Mouse (Mus musculus) forebrain, embryonic 13.5 days (tissue): ENCODE data around the gene Ptpn7. TPM values are rescaled to one million over a fixed set of nuclear protein-coding genes. Genes with fewer than 3 reads are reported as not detected.

ENCODE experiments used
- ATAC-seq: fragments of 200-750 bp; cut with Nextera tagmentation; 2 replicates; pipeline ENCODE4 v1.8.0; 2017
- H3K27ac ChIP-seq: fragments of 300-500 bp; sonication (generic); 2 replicates; pipeline ENCODE4 v1.5.1; 2015; ENCODE audit warnings: inconsistent platforms, mild to moderate bottlenecking, moderate library complexity
- H3K27me3 ChIP-seq: fragments of 300-500 bp; sonication (generic); 2 replicates; pipeline ENCODE4 v1.6.1; 2015; ENCODE audit warnings: mild to moderate bottlenecking, inconsistent platforms
- H3K36me3 ChIP-seq: fragments of 300-500 bp; sonication (generic); 2 replicates; pipeline ENCODE4 v1.6.1; 2015; ENCODE audit warnings: mild to moderate bottlenecking, inconsistent platforms; ENCODE audit not compliant: poor library complexity, severe bottlenecking
- H3K4me1 ChIP-seq: fragments of 300-500 bp; sonication (generic); 2 replicates; pipeline ENCODE4 v1.6.1; 2015; ENCODE audit warnings: inconsistent platforms
- H3K4me2 ChIP-seq: fragments of 300-500 bp; sonication (generic); 2 replicates; pipeline ENCODE4 v1.6.1; 2015; ENCODE audit warnings: inconsistent platforms, mild to moderate bottlenecking, moderate library complexity
- H3K4me3 ChIP-seq: fragments of 300-500 bp; sonication (generic); 2 replicates; pipeline ENCODE4 v1.5.1; 2015; ENCODE audit warnings: mild to moderate bottlenecking, inconsistent platforms
- H3K9ac ChIP-seq: fragments of 300-500 bp; sonication (generic); 2 replicates; pipeline ENCODE4 v1.6.1; 2015; ENCODE audit warnings: mild to moderate bottlenecking, inconsistent platforms
- H3K9me3 ChIP-seq: fragments of 300-500 bp; sonication (generic); replicated peaks from 2 replicates; pipeline ENCODE4 v1.6.1; 2016; ENCODE audit warnings: inconsistent platforms
- WGBS: fragments of 180-500 bp; shearing (Covaris S2); methylation state at CpG from one replicate; pipeline ENCODE4 v1.1.7; 2015; 5-methylcytosine and 5-hydroxymethylcytosine counted together
- polyA plus RNA-seq: library from polyadenylated mRNA; unstranded; fragments of >200 nt; fragmentation: Nextera tagmentation; extraction: Ambion mirVana; gene quantifications from 2 replicates; pipeline ENCODE4 v1.2.1, GENCODE M21; 2015

Gene Ptpn7
- polyA plus RNA-seq, 1 experiment from 2014 or later = 0.34 TPM

DNA sequence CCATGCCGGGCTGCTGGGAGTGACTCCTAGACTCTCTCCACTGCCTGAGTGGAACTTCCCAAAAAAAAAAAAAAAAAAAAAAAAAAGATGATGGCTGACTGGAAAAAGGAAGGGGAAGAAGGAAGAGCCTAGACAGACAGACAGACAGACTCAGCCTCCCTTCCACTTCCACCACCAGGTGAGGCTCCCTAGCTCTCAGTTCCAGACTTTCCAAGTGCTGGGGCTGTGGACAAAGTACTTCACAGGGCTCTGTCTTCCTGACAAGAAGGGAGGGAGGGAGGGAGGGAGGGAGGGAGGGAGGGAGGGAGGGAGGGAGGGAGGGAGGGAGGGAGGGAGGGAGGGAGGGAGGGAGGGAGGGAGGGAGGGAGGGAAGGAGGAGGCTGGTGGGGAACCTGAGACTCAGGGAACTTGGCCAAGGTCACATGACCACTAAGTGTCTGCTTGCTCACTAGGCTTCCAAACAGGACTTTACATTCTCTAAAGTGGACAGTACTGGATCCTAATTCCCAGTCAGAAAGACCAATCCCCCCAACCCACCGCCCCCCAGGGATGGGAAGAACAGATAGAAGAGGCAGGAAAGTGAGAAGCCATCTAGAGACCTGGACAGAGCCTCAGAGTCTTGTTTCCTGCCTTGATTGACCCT, 2.0 kb upstream of the Ptpn7 start:
- Histone ChIP-seq H3K9me3 (no peaks in the 10 kb centered on the region), H3K4me3 (no peak overlapping the region), H3K4me1 (peaks cover 6% of the 10 kb centered on the region; the same call in 1 of the 2 replicates), H3K9ac (no peak overlapping the region), H3K36me3 (no peaks in the 10 kb centered on the region), H3K27me3 (peaks cover 17% of the 10 kb centered on the region), H3K4me2 (no peak overlapping the region), H3K27ac (no peak overlapping the region)
- ATAC-seq = no peak
- WGBS = 80% methylated on average over 2 of the region's 2 CpGs

DNA sequence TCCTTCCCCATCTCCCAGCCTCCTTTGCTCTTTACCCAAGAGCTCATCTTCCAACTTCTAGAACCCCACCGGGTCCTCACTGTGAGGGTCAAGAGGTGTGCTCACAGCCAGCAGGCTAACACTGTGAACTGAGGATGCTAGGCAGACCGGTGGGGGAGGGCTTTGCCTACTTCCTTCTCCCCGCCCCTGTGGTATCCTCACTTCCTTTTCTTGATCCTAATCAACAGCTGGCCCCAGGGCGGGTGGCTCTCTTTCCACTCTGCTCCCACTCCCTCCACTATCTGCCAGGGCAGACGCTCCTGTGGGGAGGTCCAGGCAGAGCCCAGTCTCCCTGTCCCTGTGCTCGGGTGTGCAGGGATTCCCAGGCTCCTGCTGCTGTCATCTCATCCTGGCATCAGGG, 1.5 kb upstream of the Ptpn7 start:
- H3K27ac ChIP-seq = no peak overlapping the region
- no peaks in the 10 kb centered on the region for H3K36me3 ChIP-seq
- peaks cover 14% of the 10 kb centered on the region for H3K27me3 ChIP-seq

DNA sequence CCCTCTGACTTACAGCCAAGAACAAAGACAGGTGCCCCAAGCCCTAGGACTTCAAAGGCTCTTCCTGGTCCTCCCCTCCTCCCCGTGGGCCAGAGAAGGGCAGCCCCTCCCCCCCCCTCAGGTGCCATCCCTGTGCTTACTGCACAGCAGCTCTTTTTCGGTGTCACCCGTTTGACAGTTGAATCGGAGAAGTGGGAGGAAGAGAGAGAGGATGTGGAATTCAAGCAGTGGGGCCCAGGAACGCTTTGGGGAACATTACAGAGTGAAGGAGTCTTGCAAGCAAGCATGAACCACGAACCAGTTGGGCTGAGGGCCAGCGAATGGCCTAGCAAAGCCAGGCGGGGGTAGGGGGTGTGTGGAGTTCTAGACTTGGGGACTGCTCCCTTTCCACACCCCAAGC, 940 bp upstream of the Ptpn7 start:
- Histone ChIP-seq H3K4me3 (no peak overlapping the region), H3K4me2 (no peak overlapping the region), H3K9ac (no peak overlapping the region), H3K27ac (no peak overlapping the region), H3K36me3 (no peaks in the 10 kb centered on the region), H3K27me3 (peaks cover 14% of the 10 kb centered on the region), H3K9me3 (no peaks in the 10 kb centered on the region), H3K4me1 (no peaks in the 10 kb centered on the region)
- no peak for ATAC-seq
- WGBS = 69% methylated on average over 8 of the region's 8 CpGs

More for the DNA sequence above, 1.5 kb upstream of the Ptpn7 start:
- no peaks in the 10 kb centered on the region for H3K9me3 ChIP-seq
- 40% methylated on average over 6 of the region's 6 CpGs for WGBS
- no peak overlapping the region for H3K9ac ChIP-seq
- no peak overlapping the region for H3K4me3 ChIP-seq
- H3K4me1 ChIP-seq = peaks cover 3% of the 10 kb centered on the region; the same call in 1 of the 2 replicates
- ATAC-seq = no peak
- no peak overlapping the region for H3K4me2 ChIP-seq

DNA sequence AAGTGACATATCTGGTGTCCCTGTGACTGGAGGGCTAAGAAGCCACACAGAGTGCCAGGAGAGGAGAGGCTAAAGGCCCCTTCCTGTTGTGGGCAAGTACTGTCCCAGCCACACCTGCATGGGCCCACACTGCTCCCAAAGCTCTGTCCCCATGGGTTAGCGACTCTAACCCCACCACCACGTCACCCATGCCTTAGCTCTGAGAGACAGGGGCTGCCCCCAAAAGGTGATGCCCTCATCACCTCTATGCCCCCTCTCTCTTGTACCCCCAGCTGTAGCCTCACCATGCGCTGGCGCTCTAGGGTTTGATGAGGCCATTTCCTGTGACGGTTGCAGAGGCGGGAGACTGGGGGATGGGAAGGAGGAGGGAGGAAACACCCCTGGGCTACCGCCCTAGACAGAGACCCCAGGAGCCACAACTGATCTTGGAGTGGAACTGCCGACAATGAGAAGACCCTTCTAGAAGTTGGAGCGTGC, 431 bp downstream of the Ptpn7 start:
- H3K27me3 ChIP-seq = peaks cover 12% of the 10 kb centered on the region
- H3K36me3 ChIP-seq = no peaks in the 10 kb centered on the region
- H3K4me1 ChIP-seq = no peaks in the 10 kb centered on the region
- H3K4me3 ChIP-seq = no peak overlapping the region
- no peaks in the 10 kb centered on the region for H3K9me3 ChIP-seq
- WGBS = 85% methylated on average over 9 of the region's 9 CpGs
- no peak for ATAC-seq
- no peak overlapping the region for H3K4me2 ChIP-seq
- H3K27ac ChIP-seq = no peak overlapping the region
- H3K9ac ChIP-seq = no peak overlapping the region

DNA sequence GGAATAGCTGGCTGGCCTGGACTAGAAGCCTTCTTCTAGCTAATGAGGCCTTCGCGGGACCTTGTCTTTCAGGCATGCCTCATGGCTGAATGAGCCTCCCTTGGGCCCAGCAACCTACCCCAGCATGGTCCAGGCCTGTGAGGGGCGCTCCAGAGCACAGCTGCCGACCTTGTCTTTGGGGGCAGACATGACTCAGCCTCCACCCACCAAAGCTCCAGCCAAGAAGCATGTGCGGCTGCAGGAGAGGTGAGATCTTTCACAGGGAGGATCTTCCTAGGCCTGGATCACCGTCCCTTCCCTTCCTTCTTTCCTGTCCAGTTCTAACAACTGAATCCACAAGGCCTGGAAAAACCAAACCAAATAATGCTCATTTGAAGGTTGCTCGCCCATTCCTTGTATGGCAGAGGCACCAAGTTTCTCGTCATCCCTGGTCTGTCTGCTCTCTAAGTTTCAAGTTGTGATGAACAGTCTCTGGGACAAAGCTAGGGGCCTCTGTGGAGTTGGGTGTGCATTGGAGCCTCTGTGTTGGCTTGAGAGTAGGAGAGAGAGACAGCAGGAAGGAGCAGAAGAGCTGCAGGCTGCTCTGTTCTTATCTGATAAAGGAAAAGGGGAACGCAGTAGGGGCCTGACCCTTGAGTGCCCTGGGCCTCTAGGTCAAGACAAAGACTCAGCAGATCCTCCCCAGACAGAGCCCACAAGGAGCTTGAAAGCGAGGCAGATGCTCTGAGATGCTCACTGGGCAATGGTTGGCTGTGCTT, 1.4 kb downstream of the Ptpn7 start:
- no peak for ATAC-seq
- Histone ChIP-seq H3K4me1 (no peaks in the 10 kb centered on the region), H3K36me3 (no peaks in the 10 kb centered on the region), H3K27me3 (peaks cover 10% of the 10 kb centered on the region), H3K27ac (no peak overlapping the region), H3K4me3 (no peak overlapping the region), H3K4me2 (no peak overlapping the region), H3K9ac (no peak overlapping the region), H3K9me3 (no peaks in the 10 kb centered on the region)
- 84% methylated on average over 10 of the region's 10 CpGs for WGBS

DNA sequence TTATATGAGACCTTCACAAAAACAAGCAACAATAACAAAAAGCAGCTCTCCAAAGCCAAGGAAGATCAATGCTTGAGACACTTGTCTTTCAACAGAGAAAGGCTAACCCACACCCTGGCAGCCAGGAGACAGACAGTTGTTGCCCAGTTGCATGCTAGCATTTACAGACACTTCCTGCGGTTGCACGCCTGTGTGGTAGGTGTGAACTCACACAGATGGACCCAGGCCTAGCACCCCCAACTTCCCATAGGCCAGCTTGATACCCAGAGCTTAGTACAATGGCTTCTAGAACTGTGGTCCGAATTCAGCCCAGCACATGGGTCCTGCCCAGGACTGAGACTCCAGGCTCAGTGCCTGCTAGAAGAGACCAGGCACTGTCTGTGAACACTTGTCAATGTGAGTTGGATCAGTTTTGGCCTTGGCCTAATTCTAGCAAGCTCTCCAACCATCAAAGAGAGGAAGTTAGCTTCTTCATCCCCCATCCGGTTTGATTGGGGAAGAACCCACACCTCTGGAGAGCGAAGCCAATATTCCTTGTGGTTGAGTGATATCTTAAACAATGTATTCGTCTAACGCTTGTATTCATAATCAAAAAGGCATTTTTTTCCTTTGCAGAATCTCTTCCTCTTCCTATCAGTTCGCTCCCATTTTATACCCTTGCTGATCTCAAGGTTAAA, 2.7 kb downstream of the Ptpn7 start:
- WGBS = 86% methylated on average over 8 of the region's 8 CpGs
- no peak overlapping the region for H3K4me2 ChIP-seq
- H3K27me3 ChIP-seq = no peaks in the 10 kb centered on the region
- H3K9ac ChIP-seq = no peak overlapping the region
- no peak overlapping the region for H3K4me3 ChIP-seq
- no peaks in the 10 kb centered on the region for H3K36me3 ChIP-seq
- no peaks in the 10 kb centered on the region for H3K4me1 ChIP-seq
- no peaks in the 10 kb centered on the region for H3K9me3 ChIP-seq
- ATAC-seq = no peak
- no peak overlapping the region for H3K27ac ChIP-seq

DNA sequence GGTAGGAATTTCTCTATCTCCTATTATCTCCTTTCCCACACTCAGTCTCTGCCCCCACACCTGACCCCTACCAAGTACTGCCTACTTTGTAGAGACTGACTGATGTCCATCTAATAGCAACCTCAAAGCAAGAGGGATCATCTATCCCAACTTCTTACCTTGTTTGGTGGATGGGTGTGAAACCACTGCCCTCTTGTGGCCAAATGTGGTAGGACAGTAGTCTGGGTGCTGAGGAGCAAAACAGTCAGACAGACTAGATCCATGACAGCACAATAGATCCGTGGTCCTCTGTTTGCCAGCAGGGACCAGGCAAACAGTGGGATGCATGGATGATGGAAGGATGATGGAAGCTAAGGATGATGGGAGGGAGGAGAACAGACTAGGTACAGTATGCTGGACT, 4.0 kb downstream of the Ptpn7 start:
- no peak overlapping the region for H3K4me3 ChIP-seq
- no peaks in the 10 kb centered on the region for H3K36me3 ChIP-seq
- H3K27me3 ChIP-seq = no peaks in the 10 kb centered on the region
- H3K9ac ChIP-seq = no peak overlapping the region
- H3K4me1 ChIP-seq = no peaks in the 10 kb centered on the region
- H3K4me2 ChIP-seq = no peak overlapping the region
- ATAC-seq = peak; percentile 64
- 5% methylated on average over 1 of the region's 1 CpGs for WGBS
- no peak overlapping the region for H3K27ac ChIP-seq
- H3K9me3 ChIP-seq = no peaks in the 10 kb centered on the region

DNA sequence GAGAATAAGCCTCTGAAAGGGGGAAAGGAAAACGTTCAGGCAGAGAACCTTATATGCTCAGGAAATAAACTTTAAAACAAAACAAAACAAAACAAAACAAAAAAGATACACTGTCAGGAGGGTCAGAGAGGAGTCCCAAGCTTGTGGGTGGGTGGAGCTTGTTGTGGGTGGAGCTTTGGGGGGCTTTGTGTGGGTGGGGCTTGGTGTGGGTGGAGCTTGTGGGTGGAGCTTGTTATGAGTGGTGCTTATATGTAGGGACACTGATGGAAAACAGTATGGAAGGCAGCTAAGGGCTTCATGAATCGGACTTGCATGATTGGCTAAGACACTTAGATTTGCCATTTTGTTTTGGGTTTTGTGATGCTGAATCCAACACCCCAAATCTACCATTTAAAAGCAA, 7.4 kb downstream of the Ptpn7 start:
- peaks cover 8% of the 10 kb centered on the region; the same call in 1 of the 2 replicates for H3K27me3 ChIP-seq
- no peaks in the 10 kb centered on the region for H3K9me3 ChIP-seq
- H3K9ac ChIP-seq = no peak overlapping the region
- no peaks in the 10 kb centered on the region for H3K36me3 ChIP-seq
- ATAC-seq = no peak
- no peak overlapping the region for H3K27ac ChIP-seq
- WGBS = 66% methylated on average over 2 of the region's 2 CpGs
- no peak overlapping the region for H3K4me3 ChIP-seq
- no peak overlapping the region for H3K4me2 ChIP-seq
- no peaks in the 10 kb centered on the region for H3K4me1 ChIP-seq

DNA sequence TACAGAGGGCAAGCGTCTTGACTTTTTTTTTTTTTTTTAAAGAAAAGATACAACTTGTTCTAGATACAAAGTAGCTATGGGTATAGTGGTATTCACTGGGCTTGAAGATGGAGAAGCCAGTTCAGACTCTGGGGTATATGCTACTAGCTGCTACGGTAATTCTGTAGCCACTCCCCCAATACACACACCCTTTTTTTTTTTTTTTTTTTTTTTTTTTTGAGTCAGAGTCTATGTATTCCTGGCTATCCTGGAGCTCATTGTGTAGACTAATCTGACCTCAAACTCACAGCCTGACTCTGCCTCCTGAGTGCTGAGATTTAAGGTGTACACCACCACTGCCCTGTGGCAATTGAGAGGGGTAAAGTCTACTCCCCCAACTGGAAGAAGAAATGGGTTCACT, 10.0 kb downstream of the Ptpn7 start:
- no peak overlapping the region for H3K4me2 ChIP-seq
- H3K9ac ChIP-seq = no peak overlapping the region
- peaks cover 8% of the 10 kb centered on the region; the same call in 1 of the 2 replicates for H3K27me3 ChIP-seq
- ATAC-seq = no peak
- H3K27ac ChIP-seq = no peak overlapping the region
- no peaks in the 10 kb centered on the region for H3K9me3 ChIP-seq
- H3K4me1 ChIP-seq = peaks cover 6% of the 10 kb centered on the region; the same call in 1 of the 2 replicates
- 84% methylated on average over 2 of the region's 2 CpGs for WGBS
- H3K36me3 ChIP-seq = no peaks in the 10 kb centered on the region
- no peak overlapping the region for H3K4me3 ChIP-seq

DNA sequence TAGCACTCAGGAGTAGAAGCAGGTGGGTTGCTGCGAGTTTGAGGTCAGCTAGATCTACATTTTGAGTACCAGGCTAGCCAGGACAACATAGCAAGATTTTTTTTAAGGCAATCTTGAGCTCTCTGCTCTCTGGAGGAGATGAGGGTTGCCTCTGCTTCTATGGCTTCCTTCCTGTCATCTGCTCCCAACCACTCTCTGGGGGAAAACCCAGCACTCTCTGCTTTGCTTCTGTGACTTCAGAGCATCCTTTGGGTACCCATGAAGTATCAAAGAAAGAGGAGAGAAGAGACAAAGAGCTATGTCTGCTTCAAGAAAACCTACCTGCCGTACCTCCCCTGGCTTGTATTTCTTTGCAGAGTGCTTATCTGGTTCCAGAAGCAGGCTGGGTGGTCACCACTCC, 11.4 kb downstream of the Ptpn7 start:
- H3K4me2 ChIP-seq = no peak overlapping the region
- H3K9ac ChIP-seq = no peak overlapping the region
- no peak overlapping the region for H3K4me3 ChIP-seq
- no peaks in the 10 kb centered on the region for H3K9me3 ChIP-seq
- H3K4me1 ChIP-seq = peaks cover 19% of the 10 kb centered on the region
- peaks cover 8% of the 10 kb centered on the region; the same call in 1 of the 2 replicates for H3K27me3 ChIP-seq
- H3K36me3 ChIP-seq = no peaks in the 10 kb centered on the region
- ATAC-seq = no peak
- H3K27ac ChIP-seq = no peak overlapping the region
- whole genome bisulfite sequencing = 86% methylated on average over 2 of the region's 2 CpGs

DNA sequence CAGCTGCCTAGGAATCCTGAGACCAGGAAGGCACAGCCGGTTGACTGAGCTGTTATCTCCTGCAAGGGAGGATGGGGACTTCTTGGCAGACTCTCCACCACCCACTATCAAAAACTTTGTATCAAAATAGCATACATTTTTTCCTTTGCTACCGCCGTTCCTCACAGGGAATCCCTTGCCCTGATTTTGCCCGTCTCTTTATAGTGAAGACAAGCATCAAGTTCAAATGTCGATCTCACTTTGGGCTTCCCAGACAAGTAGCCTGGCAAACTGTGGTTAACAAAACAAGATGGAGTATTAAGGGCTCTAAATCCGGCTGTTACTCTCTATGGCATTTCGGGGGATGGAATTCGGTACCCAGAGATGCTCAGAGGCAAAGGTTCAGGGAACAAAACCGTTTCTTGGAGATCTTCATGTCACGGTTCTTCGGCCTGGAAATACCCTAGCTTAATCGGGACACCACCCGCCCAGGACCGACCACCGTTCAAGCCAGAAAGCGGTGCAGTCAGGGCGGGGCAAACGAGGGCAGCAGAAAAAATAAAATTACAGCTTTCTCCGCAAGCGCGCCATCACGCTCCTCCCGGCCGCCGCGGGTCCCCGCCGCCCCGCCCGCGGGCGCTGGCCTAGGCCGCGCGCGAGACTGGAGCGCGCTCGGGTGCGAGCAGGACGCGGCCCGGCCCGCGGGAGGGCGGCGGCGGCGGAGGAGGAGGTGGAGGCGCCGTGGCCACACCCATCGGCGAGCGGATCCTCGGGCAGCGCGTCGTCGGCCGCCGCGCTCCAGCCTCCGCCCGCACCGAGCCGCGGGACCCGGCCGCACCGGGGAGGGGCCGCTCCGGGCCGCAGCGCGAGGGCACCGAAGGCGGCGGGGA, 13.8 kb downstream of the Ptpn7 start, which contains the start of gene Arl8a:
Gene Arl8a, plus strand, starts transcription at position 748 of the 869 bp plus-strand sequence.
- WGBS = under 1% methylated on average over 35 of the region's 78 CpGs
- H3K36me3 ChIP-seq = peaks cover 4% of the 10 kb centered on the region; the same call in 1 of the 2 replicates
- H3K4me1 ChIP-seq = peaks cover 36% of the 10 kb centered on the region
- H3K4me2 ChIP-seq = peak within 1 kb of the TSS; percentile 85
- H3K27ac ChIP-seq = peak within 1 kb of the TSS; percentile 92
- peak within 1 kb of the TSS; percentile 98 for H3K4me3 ChIP-seq
- H3K9me3 ChIP-seq = no peaks in the 10 kb centered on the region
- peak; percentile 85 for ATAC-seq
- H3K27me3 ChIP-seq = peaks cover 8% of the 10 kb centered on the region; the same call in 1 of the 2 replicates
- H3K9ac ChIP-seq = peak within 1 kb of the TSS; percentile 98
